Comparison of ENCODE assay signal across 23 mouse cellular contexts in the genomic region with DNA sequence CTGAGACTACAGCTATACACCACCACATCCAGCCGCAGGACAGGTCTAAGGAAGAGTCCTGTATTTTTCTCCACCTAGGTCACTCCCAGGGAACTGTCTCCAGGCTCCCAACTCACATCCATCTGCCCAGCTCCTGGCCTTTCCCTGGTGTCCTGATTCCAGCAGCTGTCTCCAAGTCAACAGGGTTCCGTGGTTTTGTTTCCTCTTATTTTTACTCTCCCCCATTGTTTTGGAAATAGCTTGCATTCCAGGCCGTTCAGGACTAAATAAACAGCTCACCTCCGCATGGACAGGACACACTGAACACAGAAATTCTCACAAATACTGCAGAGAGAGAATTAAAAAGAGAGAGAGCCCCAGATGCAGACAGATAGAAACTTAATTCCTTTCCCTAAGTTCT. TPM values are rescaled to one million over a fixed set of nuclear protein-coding genes. Genes with fewer than 3 reads are reported as not detected.
A peak's percentile ranks its signal among the peaks of the same experiment; 100 is the strongest.
DNase-seq lines count a peak whose midpoint lies in the region; ATAC-seq and TF ChIP-seq lines count a peak whose summit lies in the region.
"Had no signal": no experiment of that assay in that cellular context is flagged by ENCODE, and none has a peak within 500 bp of the region (broad histone marks: within the 10 kb centered on the region; RNA-seq: fewer than 3 reads in every experiment).

No protein-coding gene starts in this region.

- H3K9me3 ChIP-seq in embryonic facial prominence, embryonic 14.5 days (ENCODE audit: control insufficient read depth, low read length), result no peaks in the 10 kb centered on the region
- H3K9me3 ChIP-seq in embryonic facial prominence, embryonic 10.5 days, result no peaks in the 10 kb centered on the region
- H3K9me3 ChIP-seq in kidney, postnatal 0 days (replicated peaks; ENCODE audit: low read length), result no peaks in the 10 kb centered on the region
- no peaks in the 10 kb centered on the region for H3K9me3 ChIP-seq in stomach, embryonic 14.5 days (ENCODE audit: control insufficient read depth, low read depth, low read length)
- no peaks in the 10 kb centered on the region for H3K9me3 ChIP-seq in forebrain, embryonic 12.5 days
- H3K9me3 ChIP-seq: forebrain, embryonic 13.5 days; heart, embryonic 12.5 days; hindbrain, embryonic 10.5 days had no signal

- no peaks in the 10 kb centered on the region for H3K4me1 ChIP-seq in embryonic facial prominence, embryonic 14.5 days (ENCODE audit: control insufficient read depth, insufficient read depth, low read length)
- H3K4me1 ChIP-seq in embryonic facial prominence, embryonic 10.5 days, result peaks cover 7% of the 10 kb centered on the region; the same call in 1 of the 2 replicates
- H3K4me1 ChIP-seq in kidney, postnatal 0 days (replicated peaks; ENCODE audit: insufficient read depth, low read length), result 0 out of 2 replicates have a peak, but pooled peaks cover 3% of the 10 kb centered on the region
- no peaks in the 10 kb centered on the region for H3K4me1 ChIP-seq in stomach, embryonic 14.5 days (ENCODE audit: control insufficient read depth, insufficient read depth, low read length)
- peaks cover 5% of the 10 kb centered on the region; the same call in 1 of the 2 replicates for H3K4me1 ChIP-seq in forebrain, embryonic 12.5 days
- H3K4me1 ChIP-seq: forebrain, embryonic 13.5 days had no signal

- no peaks in the 10 kb centered on the region for H3K36me3 ChIP-seq in embryonic facial prominence, embryonic 14.5 days (ENCODE audit: control insufficient read depth, insufficient read depth, low read length)
- H3K36me3 ChIP-seq in embryonic facial prominence, embryonic 10.5 days (replicated peaks), result no peaks in the 10 kb centered on the region
- H3K36me3 ChIP-seq in kidney, postnatal 0 days (ENCODE audit: insufficient read depth, low read length), result no peaks in the 10 kb centered on the region
- no peaks in the 10 kb centered on the region for H3K36me3 ChIP-seq in stomach, embryonic 14.5 days (ENCODE audit: control insufficient read depth, insufficient read depth, low read length)
- no peaks in the 10 kb centered on the region for H3K36me3 ChIP-seq in forebrain, embryonic 12.5 days (replicated peaks)
- H3K36me3 ChIP-seq: heart, embryonic 12.5 days; hindbrain, embryonic 10.5 days had no signal

- DNase-seq in embryonic facial prominence, embryonic 14.5 days (ENCODE audit: low spot score), result no peak
- no peak for DNase-seq in embryonic facial prominence, embryonic 10.5 days (ENCODE audit: low spot score)
- no peak for DNase-seq in kidney, postnatal 0 days (ENCODE audit: low spot score)
- no peak for DNase-seq in kidney, postnatal 14 days
- peak; percentile 74 for DNase-seq in Muller cell, postnatal 12 days (ENCODE audit: inconsistent ontology term)
- no peak for DNase-seq in heart, adult 18-20 months
- DNase-seq: adrenal gland, postnatal 10 days; cerebellum, adult 11 months; cerebellum, adult 9-11 months; cerebellum, postnatal 36 days; forebrain, postnatal 0 days; gastrocnemius, postnatal 14 days had no signal

- H3K4me2 ChIP-seq in embryonic facial prominence, embryonic 14.5 days (ENCODE audit: low read depth, low read length), result no peak overlapping the region
- no peak overlapping the region for H3K4me2 ChIP-seq in kidney, postnatal 0 days (ENCODE audit: low read length)
- H3K4me2 ChIP-seq in stomach, embryonic 14.5 days (replicated peaks; ENCODE audit: low read depth, low read length), result no peak overlapping the region
- H3K4me2 ChIP-seq in forebrain, embryonic 12.5 days, result no peak overlapping the region
- H3K4me2 ChIP-seq: forebrain, embryonic 13.5 days; heart, embryonic 12.5 days had no signal

- no peak for ATAC-seq in embryonic facial prominence, embryonic 14.5 days (ENCODE audit: low read depth)
- ATAC-seq in kidney, postnatal 0 days (replicated peaks; ENCODE audit: low FRiP score, low read depth), result no peak
- no peak for ATAC-seq in stomach, embryonic 14.5 days (ENCODE audit: insufficient number of reproducible peaks, insufficient read depth, low FRiP score, low read depth)
- no peak for ATAC-seq in forebrain, embryonic 12.5 days (ENCODE audit: low FRiP score)
- ATAC-seq: forebrain, embryonic 13.5 days; forebrain, postnatal 0 days; hindbrain, embryonic 16.5 days; inflammation-experienced regulatory T-cells, adult 6 months had no signal

- H3K4me3 ChIP-seq in embryonic facial prominence, embryonic 14.5 days (ENCODE audit: low read depth, low read length), result no peak overlapping the region
- H3K4me3 ChIP-seq in embryonic facial prominence, embryonic 10.5 days, result no peak overlapping the region
- H3K4me3 ChIP-seq in kidney, postnatal 0 days (replicated peaks; ENCODE audit: low read depth, low read length), result no peak overlapping the region
- H3K4me3 ChIP-seq in stomach, embryonic 14.5 days (ENCODE audit: low read depth, low read length), result no peak overlapping the region
- no peak overlapping the region for H3K4me3 ChIP-seq in forebrain, embryonic 12.5 days (replicated peaks)
- H3K4me3 ChIP-seq: forebrain, embryonic 13.5 days; heart, embryonic 12.5 days; hindbrain, embryonic 10.5 days had no signal

- H3K9ac ChIP-seq in embryonic facial prominence, embryonic 14.5 days (ENCODE audit: low read depth, low read length), result 0 out of 2 replicates have a peak overlapping the region, but pooled peaks have one; percentile 8
- H3K9ac ChIP-seq in kidney, postnatal 0 days (ENCODE audit: low read depth, low read length), result no peak overlapping the region
- H3K9ac ChIP-seq in stomach, embryonic 14.5 days (replicated peaks; ENCODE audit: low read depth, low read length), result no peak overlapping the region
- no peak overlapping the region for H3K9ac ChIP-seq in forebrain, embryonic 12.5 days
- H3K9ac ChIP-seq: forebrain, embryonic 13.5 days; forebrain, postnatal 0 days; heart, embryonic 12.5 days had no signal

- 52% methylated on average over 4 of the region's 4 CpGs for WGBS in embryonic facial prominence, embryonic 14.5 days
- WGBS in embryonic facial prominence, embryonic 10.5 days, result 53% methylated on average over 4 of the region's 4 CpGs
- 39% methylated on average over 4 of the region's 4 CpGs for WGBS in kidney, postnatal 0 days
- 39% methylated on average over 4 of the region's 4 CpGs for WGBS in stomach, embryonic 14.5 days
- 48% methylated on average over 4 of the region's 4 CpGs for WGBS in forebrain, embryonic 12.5 days

- TF ChIP-seq CTCF in kidney, postnatal 0 days (IDR thresholded peaks at IDR 0.05; ENCODE audit: low read depth), result no peak

- H3K27me3 ChIP-seq in embryonic facial prominence, embryonic 14.5 days (replicated peaks; ENCODE audit: control insufficient read depth, insufficient read depth, low read length), result no peaks in the 10 kb centered on the region
- H3K27me3 ChIP-seq in embryonic facial prominence, embryonic 10.5 days (replicated peaks; ENCODE audit: low read depth, poor library complexity, severe bottlenecking), result no peaks in the 10 kb centered on the region
- H3K27me3 ChIP-seq in kidney, postnatal 0 days (ENCODE audit: insufficient read depth, low read length), result no peaks in the 10 kb centered on the region
- no peaks in the 10 kb centered on the region for H3K27me3 ChIP-seq in stomach, embryonic 14.5 days (ENCODE audit: control insufficient read depth, insufficient read depth, low read length)
- no peaks in the 10 kb centered on the region for H3K27me3 ChIP-seq in forebrain, embryonic 12.5 days
- H3K27me3 ChIP-seq: CH12.LX; forebrain, embryonic 13.5 days; heart, embryonic 12.5 days had no signal

- no peak overlapping the region for H3K27ac ChIP-seq in embryonic facial prominence, embryonic 14.5 days (replicated peaks; ENCODE audit: low read depth, low read length)
- no peak overlapping the region for H3K27ac ChIP-seq in embryonic facial prominence, embryonic 10.5 days (replicated peaks)
- H3K27ac ChIP-seq in kidney, postnatal 0 days, result peak overlapping the region; percentile 31; the same call in 1 of the 2 replicates
- 0 out of 2 replicates have a peak overlapping the region, but pooled peaks have one; percentile 4 for H3K27ac ChIP-seq in stomach, embryonic 14.5 days (ENCODE audit: low read length)
- H3K27ac ChIP-seq in forebrain, embryonic 12.5 days, result no peak overlapping the region
- H3K27ac ChIP-seq: forebrain, embryonic 13.5 days; hindbrain, embryonic 10.5 days had no signal

RNA-seq across cellular contexts. Expression of gene Hcar2, which starts 27.9 kb away (rescaled TPM):
- polyA plus RNA-seq in embryonic facial prominence, embryonic 14.5 days (2014; fragmentation: Nextera tagmentation; extraction: Ambion mirVana), result 1.6 and 1.8 TPM in 2 replicates
- not detected in 2 replicates for polyA plus RNA-seq in embryonic facial prominence, embryonic 10.5 days (2016; fragmentation: Nextera tagmentation; extraction: Ambion mirVana)
- 0.15 TPM in 1 of 2 replicates, not detected in the other for polyA plus RNA-seq in kidney, postnatal 0 days (2015; fragmentation: Nextera tagmentation; extraction: Ambion mirVana)
- 1.6 and 2.1 TPM in 2 replicates for polyA plus RNA-seq in stomach, embryonic 14.5 days (2014; fragmentation: Nextera tagmentation; extraction: Ambion mirVana)
- total RNA-seq in heart, adult 18-20 months (2021), result under 1 TPM in 1 of 2 experiments, not detected in 1; 0.39 TPM
- polyA plus RNA-seq in forebrain, embryonic 12.5 days (2016; fragmentation: Nextera tagmentation; extraction: Ambion mirVana), result not detected in 2 replicates
- total RNA-seq: CH12.LX; forebrain, postnatal 0 days; gastrocnemius, adult 18-20 months; gastrocnemius, postnatal 14 days had no signal
- polyA plus RNA-seq: embryonic facial prominence, embryonic 11.5 days; forebrain, embryonic 13.5 days; forebrain, postnatal 0 days; heart, embryonic 12.5 days; heart, embryonic 16.5 days; hindbrain, embryonic 16.5 days had no signal

RNA-seq across cellular contexts. Expression of gene Hcar1, which starts 42.4 kb away (rescaled TPM):
- 1.2 and 2.3 TPM in 2 replicates for polyA plus RNA-seq in embryonic facial prominence, embryonic 14.5 days (2014; fragmentation: Nextera tagmentation; extraction: Ambion mirVana)
- 0.09 TPM in 2 replicates for polyA plus RNA-seq in embryonic facial prominence, embryonic 10.5 days (2016; fragmentation: Nextera tagmentation; extraction: Ambion mirVana)
- 3.3 and 3.6 TPM in 2 replicates for polyA plus RNA-seq in kidney, postnatal 0 days (2015; fragmentation: Nextera tagmentation; extraction: Ambion mirVana)
- 1.6 and 2.3 TPM in 2 replicates for polyA plus RNA-seq in stomach, embryonic 14.5 days (2014; fragmentation: Nextera tagmentation; extraction: Ambion mirVana)
- total RNA-seq in heart, adult 18-20 months (2021), result under 1 TPM; 0.47 to 0.90 TPM
- 0.09 and 0.17 TPM in 2 replicates for polyA plus RNA-seq in forebrain, embryonic 12.5 days (2016; fragmentation: Nextera tagmentation; extraction: Ambion mirVana)
- total RNA-seq: CH12.LX had no signal
- polyA plus RNA-seq: hindbrain, embryonic 10.5 days; inflammation-experienced regulatory T-cells, adult 6 months had no signal

Comparison
In these comparisons a context has a peak if more than half of its experiments do, and no peak if none do; other contexts are left out.
1. H3K27ac ChIP-seq: peak in kidney, postnatal 0 days (single experiment) and stomach, embryonic 14.5 days (single experiment); none in embryonic facial prominence, embryonic 14.5 days (single experiment), embryonic facial prominence, embryonic 10.5 days (single experiment) and forebrain, embryonic 12.5 days (single experiment).